Mouse (Mus musculus) kidney, embryonic 14.5 days (tissue): ENCODE results near the gene Esr2. TPM values are rescaled to one million over a fixed set of nuclear protein-coding genes. Genes with fewer than 3 reads are reported as not detected.

Experiments used
- ATAC-seq: fragments of 200-750 bp; cut with Nextera tagmentation; 2 replicates; pipeline ENCODE4 v1.8.0; 2017; ENCODE audit warnings: moderate number of reproducible peaks, mild to moderate bottlenecking, moderate TSS enrichment, moderate library complexity; ENCODE audit not compliant: low FRiP score, low TSS enrichment
- H3K27ac ChIP-seq: fragments of 300-500 bp; sonication (generic); 2 replicates; pipeline ENCODE4 v1.5.1; 2014; ENCODE audit warnings: low read depth, mild to moderate bottlenecking, low read length, moderate library complexity, mixed read lengths
- H3K27me3 ChIP-seq: fragments of 300-500 bp; sonication (generic); 2 replicates; pipeline ENCODE4 v1.6.1; 2014; ENCODE audit warnings: mild to moderate bottlenecking, low read length; ENCODE audit not compliant: control insufficient read depth, insufficient read depth
- H3K36me3 ChIP-seq: fragments of 300-500 bp; sonication (generic); 2 replicates; pipeline ENCODE4 v1.6.1; 2014; ENCODE audit warnings: low read length, mixed read lengths; ENCODE audit not compliant: control insufficient read depth, insufficient read depth
- H3K4me1 ChIP-seq: fragments of 300-500 bp; sonication (generic); 2 replicates; pipeline ENCODE4 v1.6.1; 2014; ENCODE audit warnings: low read length, mixed read lengths; ENCODE audit not compliant: control insufficient read depth, insufficient read depth
- H3K4me2 ChIP-seq: fragments of 300-500 bp; sonication (generic); replicated peaks from 2 replicates; pipeline ENCODE4 v1.6.1; 2014; ENCODE audit warnings: low read depth, mild to moderate bottlenecking, low read length
- H3K4me3 ChIP-seq: fragments of 300-500 bp; sonication (generic); 2 replicates; pipeline ENCODE4 v1.5.1; 2014; ENCODE audit warnings: mild to moderate bottlenecking, low read length
- H3K9ac ChIP-seq: fragments of 300-500 bp; sonication (generic); 2 replicates; pipeline ENCODE4 v1.6.1; 2014; ENCODE audit warnings: low read depth, mild to moderate bottlenecking, low read length, moderate library complexity
- H3K9me3 ChIP-seq: fragments of 300-500 bp; sonication (generic); 2 replicates; pipeline ENCODE4 v1.6.1; 2016; ENCODE audit warnings: low read length; ENCODE audit not compliant: control insufficient read depth
- WGBS: fragments of 180-500 bp; shearing (Covaris S2); extraction: QIAGEN DNeasy Blood & Tissue Kit; methylation state at CpG from one replicate; pipeline ENCODE4 v1.1.7; 2014; 5-methylcytosine and 5-hydroxymethylcytosine counted together
- polyA plus RNA-seq: library from polyadenylated mRNA; unstranded; fragments of >200 nt; fragmentation: Nextera tagmentation; extraction: Ambion mirVana; gene quantifications from 2 replicates; pipeline ENCODE4 v1.2.1, GENCODE M21; 2014

The Esr2 gene
- polyA plus RNA-seq, 1 experiment from 2014 or later: 0.57 TPM

GRCm38 (mm10) chr12:76130891-76131290 lies 46.2 kb downstream of the Esr2 start:
- Histone ChIP-seq H3K4me3 (no peak overlapping the region), H3K9me3 (no peaks in the 10 kb centered on the region), H3K9ac (no peak overlapping the region), H3K4me2 (no peak overlapping the region), H3K27ac (no peak overlapping the region), H3K4me1 (no peaks in the 10 kb centered on the region), H3K36me3 (no peaks in the 10 kb centered on the region), H3K27me3 (no peaks in the 10 kb centered on the region)
- ATAC-seq: no peak
- 88% methylated on average over 6 of the region's 6 CpGs for WGBS

DNA sequence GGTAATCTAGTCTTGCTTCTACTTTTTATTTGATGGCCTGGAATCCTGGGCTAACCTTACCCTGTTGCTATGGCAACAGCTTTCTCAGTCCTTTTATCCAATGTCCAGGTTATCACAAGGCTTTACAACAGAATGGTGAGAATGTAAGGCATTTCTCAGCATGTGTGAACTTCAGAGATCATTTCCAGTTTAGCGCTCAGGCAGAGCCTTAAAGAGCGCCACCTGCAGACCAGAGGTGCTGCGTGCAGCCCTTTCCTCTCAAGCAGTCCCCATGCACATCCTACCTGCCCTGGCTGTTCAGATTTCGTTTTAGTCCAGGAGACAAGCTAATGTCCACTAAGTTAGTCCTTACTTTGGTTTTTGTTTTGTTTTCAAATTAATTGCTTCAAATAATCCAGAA lies 46.8 kb downstream of the Esr2 start:
- Histone ChIP-seq H3K27me3 (no peaks in the 10 kb centered on the region), H3K9me3 (no peaks in the 10 kb centered on the region), H3K27ac (no peak overlapping the region), H3K4me3 (no peak overlapping the region), H3K36me3 (no peaks in the 10 kb centered on the region), H3K9ac (no peak overlapping the region), H3K4me2 (no peak overlapping the region), H3K4me1 (no peaks in the 10 kb centered on the region)
- WGBS: 26% methylated on average over 4 of the region's 4 CpGs
- no peak for ATAC-seq

- no peak overlapping the region for H3K4me2 ChIP-seq
- no peak overlapping the region for H3K27ac ChIP-seq
- H3K27me3 ChIP-seq: no peaks in the 10 kb centered on the region
- 80% methylated on average over 10 of the region's 10 CpGs for WGBS
- no peaks in the 10 kb centered on the region for H3K9me3 ChIP-seq
- H3K36me3 ChIP-seq: no peaks in the 10 kb centered on the region
- no peak overlapping the region for H3K4me3 ChIP-seq
- no peak for ATAC-seq
- H3K9ac ChIP-seq: no peak overlapping the region
- no peaks in the 10 kb centered on the region for H3K4me1 ChIP-seq
These were observed 48.2 kb downstream of the Esr2 start for GRCm38 (mm10) chr12:76128831-76129230.

DNA sequence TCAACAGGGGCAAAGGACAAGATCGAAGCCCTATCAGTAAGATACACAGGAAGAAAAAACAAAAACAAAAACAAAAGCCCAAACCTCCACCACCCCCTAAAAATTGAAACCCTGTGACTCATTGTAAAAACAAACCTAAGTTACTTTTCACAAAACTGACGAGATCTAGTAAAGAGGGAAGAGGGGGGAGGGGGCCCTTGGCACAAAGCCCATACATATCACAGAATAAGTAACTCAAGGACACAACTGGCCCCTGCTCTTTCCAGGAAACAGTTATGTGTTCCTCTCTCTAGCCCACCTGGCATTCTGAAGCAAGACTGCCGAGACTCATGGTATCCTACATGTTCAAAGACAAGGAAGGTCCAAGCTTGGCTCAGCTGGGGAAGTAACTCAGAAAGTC lies 48.8 kb downstream of the Esr2 start:
- ATAC-seq: no peak
- no peaks in the 10 kb centered on the region for H3K4me1 ChIP-seq
- H3K36me3 ChIP-seq: no peaks in the 10 kb centered on the region
- H3K4me2 ChIP-seq: no peak overlapping the region
- no peak overlapping the region for H3K27ac ChIP-seq
- no peak overlapping the region for H3K9ac ChIP-seq
- no peaks in the 10 kb centered on the region for H3K9me3 ChIP-seq
- H3K27me3 ChIP-seq: no peaks in the 10 kb centered on the region
- 51% methylated on average over 3 of the region's 3 CpGs for WGBS
- no peak overlapping the region for H3K4me3 ChIP-seq

DNA sequence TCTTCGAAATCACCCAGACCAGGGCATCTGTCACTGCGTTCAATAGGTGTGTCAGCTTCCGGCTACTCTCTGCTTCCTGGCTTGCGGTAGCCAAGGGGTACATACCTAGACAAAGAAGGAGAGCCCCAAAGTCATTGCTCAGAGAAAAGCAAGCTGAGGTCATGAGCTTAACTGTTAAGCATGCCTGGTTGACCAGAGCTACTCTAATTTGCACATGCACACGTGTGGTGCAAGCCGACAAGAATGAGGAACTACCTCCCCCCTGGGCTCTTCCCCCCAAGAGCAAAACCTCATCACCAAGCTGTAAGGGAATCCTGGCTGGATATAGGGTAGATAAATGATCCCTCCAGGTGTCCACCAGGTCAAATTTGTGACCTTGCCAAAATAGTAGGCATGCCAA lies 53.8 kb downstream of the Esr2 start:
- Histone ChIP-seq H3K27ac (no peak overlapping the region), H3K4me1 (no peaks in the 10 kb centered on the region), H3K9me3 (no peaks in the 10 kb centered on the region), H3K36me3 (no peaks in the 10 kb centered on the region), H3K9ac (no peak overlapping the region), H3K4me2 (no peak overlapping the region), H3K4me3 (no peak overlapping the region), H3K27me3 (no peaks in the 10 kb centered on the region)
- WGBS: 89% methylated on average over 6 of the region's 6 CpGs
- no peak for ATAC-seq

- 80% methylated on average over 4 of the region's 4 CpGs for WGBS
- ATAC-seq: no peak
- H3K4me2 ChIP-seq: no peak overlapping the region
- H3K27me3 ChIP-seq: no peaks in the 10 kb centered on the region
- no peak overlapping the region for H3K27ac ChIP-seq
- H3K4me1 ChIP-seq: no peaks in the 10 kb centered on the region
- H3K9ac ChIP-seq: no peak overlapping the region
- no peak overlapping the region for H3K4me3 ChIP-seq
- no peaks in the 10 kb centered on the region for H3K36me3 ChIP-seq
- no peaks in the 10 kb centered on the region for H3K9me3 ChIP-seq
These were observed 59.4 kb downstream of the Esr2 start for GRCm38 (mm10) chr12:76117632-76118153.

DNA sequence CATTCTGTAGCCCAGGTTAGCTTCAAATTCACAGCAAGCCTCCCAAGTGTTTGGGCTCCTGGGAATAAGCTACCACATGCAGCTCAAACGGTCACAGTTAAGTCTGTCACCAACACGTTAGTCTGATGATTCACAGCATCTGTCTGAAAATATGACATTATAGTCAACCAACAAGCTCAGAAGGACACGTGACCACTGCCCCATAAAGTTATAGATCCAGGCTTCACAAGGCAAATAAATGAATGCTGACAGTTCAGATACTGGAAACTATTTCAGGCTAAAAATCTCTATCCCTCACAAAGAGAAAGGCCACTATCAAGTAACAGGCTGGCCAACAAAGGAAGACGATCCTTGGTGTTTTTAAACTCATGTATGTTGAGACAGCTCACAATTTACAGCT lies 60.5 kb downstream of the Esr2 start:
- Histone ChIP-seq H3K4me2 (no peak overlapping the region), H3K4me1 (no peaks in the 10 kb centered on the region), H3K27ac (no peak overlapping the region), H3K36me3 (no peaks in the 10 kb centered on the region), H3K27me3 (no peaks in the 10 kb centered on the region), H3K9ac (no peak overlapping the region), H3K9me3 (no peaks in the 10 kb centered on the region), H3K4me3 (no peak overlapping the region)
- 50% methylated on average over 4 of the region's 4 CpGs for WGBS
- ATAC-seq: no peak

GRCm38 (mm10) chr12:76111046-76111445 lies 66.0 kb downstream of the Esr2 start:
- peaks cover 41% of the 10 kb centered on the region for H3K36me3 ChIP-seq
- no peak overlapping the region for H3K9ac ChIP-seq
- no peaks in the 10 kb centered on the region for H3K4me1 ChIP-seq
- no peak overlapping the region for H3K4me3 ChIP-seq
- 85% methylated on average over 3 of the region's 3 CpGs for WGBS
- H3K9me3 ChIP-seq: no peaks in the 10 kb centered on the region
- H3K27me3 ChIP-seq: no peaks in the 10 kb centered on the region
- no peak for ATAC-seq
- H3K4me2 ChIP-seq: no peak overlapping the region
- H3K27ac ChIP-seq: no peak overlapping the region

DNA sequence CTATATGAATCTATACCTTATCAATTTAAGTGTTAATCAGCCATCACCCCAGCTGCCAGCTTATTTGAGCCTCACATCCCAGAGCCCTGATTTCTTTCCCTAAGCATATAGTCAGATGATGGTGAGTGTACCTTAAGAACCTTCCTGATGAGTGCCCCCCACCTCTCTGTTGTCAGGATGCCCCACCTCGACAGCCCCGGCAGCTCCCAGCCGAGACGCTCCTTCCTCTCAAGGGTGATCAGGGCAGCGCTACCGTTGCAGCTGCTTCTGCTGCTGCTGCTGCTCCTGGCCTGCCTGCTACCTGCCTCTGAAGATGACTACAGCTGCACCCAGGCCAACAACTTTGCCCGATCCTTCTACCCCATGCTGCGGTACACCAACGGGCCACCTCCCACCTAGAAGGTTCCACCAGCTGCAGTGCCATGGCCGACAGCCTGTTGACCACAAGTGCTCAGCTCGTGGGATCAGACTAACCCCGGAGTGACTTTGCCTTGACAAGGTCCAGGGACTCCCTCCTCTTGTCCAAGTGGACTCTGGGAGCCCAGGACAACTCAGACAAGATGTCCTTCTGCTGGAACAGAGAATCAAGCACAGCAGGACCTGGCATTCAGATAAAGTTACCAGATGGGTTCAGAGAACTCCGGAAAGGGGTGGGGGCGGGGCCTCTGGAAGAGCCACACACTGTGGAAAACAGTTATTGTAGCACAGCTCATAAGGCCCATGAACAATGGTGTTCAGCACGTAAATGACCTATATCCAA lies 67.2 kb downstream of the Esr2 start:
- no peak overlapping the region for H3K27ac ChIP-seq
- no peaks in the 10 kb centered on the region for H3K4me1 ChIP-seq
- H3K9me3 ChIP-seq: no peaks in the 10 kb centered on the region
- H3K4me3 ChIP-seq: no peak overlapping the region
- H3K36me3 ChIP-seq: peaks cover 53% of the 10 kb centered on the region
- ATAC-seq: no peak
- H3K9ac ChIP-seq: no peak overlapping the region
- no peaks in the 10 kb centered on the region for H3K27me3 ChIP-seq
- no peak overlapping the region for H3K4me2 ChIP-seq
- 94% methylated on average over 15 of the region's 15 CpGs for WGBS
